Mouse (Mus musculus) hindbrain, embryonic 10.5 days (tissue): ENCODE data around the gene Iqsec1. TPM values are rescaled to one million over a fixed set of nuclear protein-coding genes. Genes with fewer than 3 reads are reported as not detected.
A peak's percentile ranks its signal among the peaks of the same experiment; 100 is the strongest.
"Not testable (repeated sequence)": the region's sequence is repeated elsewhere in the genome, so short reads cannot be mapped to it uniquely, and the experiment has no call there.

Experiments used
- DNase-seq: peaks from one replicate; pipeline ENCODE4 v3.0.0-alpha.2; 2017; ENCODE audit warnings: low spot score
- H3K27ac ChIP-seq: fragments of 300-500 bp; sonication (generic); 2 replicates; pipeline ENCODE4 v1.5.1; 2016; ENCODE audit warnings: mild to moderate bottlenecking, moderate library complexity
- H3K27me3 ChIP-seq: fragments of 300-500 bp; sonication (generic); 2 replicates; pipeline ENCODE4 v1.6.1; 2016; ENCODE audit warnings: mild to moderate bottlenecking; ENCODE audit not compliant: poor library complexity, insufficient read depth, severe bottlenecking
- H3K36me3 ChIP-seq: fragments of 300-500 bp; sonication (generic); 2 replicates; pipeline ENCODE4 v1.6.1; 2016; ENCODE audit warnings: mild to moderate bottlenecking, moderate library complexity
- H3K4me1 ChIP-seq: fragments of 300-500 bp; sonication (generic); replicated peaks from 2 replicates; pipeline ENCODE4 v1.6.1; 2016; ENCODE audit warnings: mild to moderate bottlenecking
- H3K4me3 ChIP-seq: fragments of 300-500 bp; sonication (generic); 2 replicates; pipeline ENCODE4 v1.5.1; 2016; ENCODE audit warnings: mild to moderate bottlenecking, moderate library complexity
- H3K9me3 ChIP-seq: fragments of 300-500 bp; sonication (generic); 2 replicates; pipeline ENCODE4 v1.6.1; 2016; ENCODE audit warnings: mild to moderate bottlenecking, moderate library complexity
- WGBS: fragments of 180-500 bp; shearing (Covaris S2); methylation state at CpG from one replicate; pipeline ENCODE4 v1.1.7; 2016; 5-methylcytosine and 5-hydroxymethylcytosine counted together
- polyA plus RNA-seq: library from polyadenylated mRNA; unstranded; fragments of >200 nt; fragmentation: Nextera tagmentation; extraction: Ambion mirVana; gene quantifications from 2 replicates; pipeline ENCODE4 v1.2.1, GENCODE M21; 2016

The Iqsec1 gene
- polyA plus RNA-seq, 1 experiment from 2014 or later: 13.8 TPM

DNA sequence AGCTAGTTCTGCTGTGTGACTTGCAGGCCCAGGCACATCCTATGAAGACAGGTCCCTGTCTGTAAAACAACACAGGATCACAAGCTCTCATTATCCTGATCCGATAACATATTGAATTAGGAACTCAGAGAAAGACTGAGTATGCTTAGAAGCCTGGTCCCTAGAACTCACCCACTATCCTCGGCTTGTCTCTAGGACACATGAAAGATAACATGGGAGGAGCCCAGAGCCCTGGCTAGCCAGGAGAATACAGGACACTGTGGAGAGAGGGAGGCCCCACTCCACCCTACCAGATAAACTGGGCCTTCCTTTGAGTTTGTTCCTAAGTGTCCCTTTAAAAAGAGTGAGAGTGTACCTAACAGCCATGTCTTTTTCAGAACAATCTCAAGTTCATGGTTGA, 328.6 kb downstream of the Iqsec1 start:
- WGBS: 78% methylated on average over 2 of the region's 2 CpGs
- H3K4me1 ChIP-seq: peaks cover 37% of the 10 kb centered on the region
- H3K27me3 ChIP-seq: no peaks in the 10 kb centered on the region
- DNase-seq: no peak
- H3K9me3 ChIP-seq: no peaks in the 10 kb centered on the region
- H3K27ac ChIP-seq: no peak overlapping the region; the same call in 1 of the 2 replicates
- peaks cover 43% of the 10 kb centered on the region for H3K36me3 ChIP-seq
- H3K4me3 ChIP-seq: no peak overlapping the region

DNA sequence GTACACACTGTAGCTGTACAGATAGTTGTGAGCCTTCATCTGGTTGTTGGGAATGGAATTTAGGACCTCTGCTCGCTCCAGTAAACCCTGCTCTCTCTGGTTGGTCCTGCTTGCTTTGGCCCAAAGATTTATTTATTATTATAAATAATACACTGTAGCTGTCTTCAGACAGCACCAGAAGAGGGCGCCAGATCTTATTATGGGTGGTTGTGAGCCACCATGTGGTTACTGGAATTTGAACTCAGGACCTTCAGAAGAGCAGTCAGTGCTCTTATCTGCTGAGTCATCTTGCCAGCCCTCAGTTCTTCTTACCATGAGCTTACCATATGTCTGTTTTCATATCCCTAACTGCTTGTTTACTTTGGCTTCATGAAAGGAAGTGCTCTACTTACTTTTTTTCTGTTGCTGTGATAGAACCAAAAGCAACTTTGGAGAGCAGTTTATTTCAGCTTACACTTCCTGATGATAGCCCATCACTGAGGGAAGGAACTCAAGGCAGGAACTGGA, 332.1 kb downstream of the Iqsec1 start:
- Histone ChIP-seq H3K36me3 (peaks cover 10% of the 10 kb centered on the region), H3K4me1 (peaks cover 31% of the 10 kb centered on the region)
- not testable (repeated sequence) for H3K27me3 ChIP-seq, H3K27ac ChIP-seq, H3K9me3 ChIP-seq, H3K4me3 ChIP-seq, DNase-seq
- 65% methylated on average over 2 of the region's 2 CpGs for WGBS

DNA sequence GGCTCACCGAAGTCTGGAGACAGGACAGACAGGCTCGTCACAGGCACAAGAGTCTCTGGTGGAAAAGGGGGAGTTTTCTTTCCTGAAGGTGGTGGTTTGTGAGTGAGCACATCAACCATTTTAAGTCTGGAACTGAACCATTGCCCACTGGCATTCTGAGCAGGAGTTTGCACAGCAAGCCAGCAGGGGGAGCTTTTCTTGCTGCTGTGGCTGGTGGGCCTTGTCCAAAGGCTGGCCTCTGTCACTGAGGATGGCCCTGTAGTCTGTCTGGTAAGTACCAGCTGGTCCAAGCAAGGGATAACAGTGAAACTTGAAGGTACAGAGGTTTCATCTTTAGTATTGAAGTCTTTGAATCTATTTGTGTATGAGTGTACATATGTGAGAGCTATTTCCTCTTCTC, 334.7 kb downstream of the Iqsec1 start:
- peak; percentile 38 for DNase-seq
- peaks cover 9% of the 10 kb centered on the region; the same call in 1 of the 2 replicates for H3K4me1 ChIP-seq
- H3K4me3 ChIP-seq: no peak overlapping the region
- no peak overlapping the region for H3K27ac ChIP-seq
- H3K9me3 ChIP-seq: no peaks in the 10 kb centered on the region
- WGBS: 71% methylated on average over 2 of the region's 2 CpGs
- no peaks in the 10 kb centered on the region for H3K27me3 ChIP-seq
- H3K36me3 ChIP-seq: no peaks in the 10 kb centered on the region

DNA sequence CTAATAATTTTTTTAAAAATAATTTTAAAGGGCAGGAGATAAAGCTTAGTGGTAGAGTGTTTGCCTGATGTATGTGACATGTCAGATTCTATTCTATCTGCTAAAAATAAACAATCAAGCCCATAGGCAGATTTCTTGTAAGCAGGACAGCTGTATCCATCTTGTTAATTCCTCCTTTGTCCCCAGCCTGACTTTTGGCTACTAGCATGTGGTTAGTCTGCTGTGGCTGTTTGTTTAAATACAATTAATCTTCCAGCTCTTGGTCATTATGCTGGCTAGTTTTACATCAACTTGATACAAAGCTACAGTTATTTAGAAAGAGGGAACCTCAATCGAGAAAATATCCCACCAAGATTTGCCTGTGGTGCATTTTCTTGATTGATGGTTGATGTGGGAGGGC, 337.9 kb downstream of the Iqsec1 start:
- H3K9me3 ChIP-seq: no peaks in the 10 kb centered on the region
- H3K4me1 ChIP-seq: peaks cover 5% of the 10 kb centered on the region
- no peaks in the 10 kb centered on the region for H3K27me3 ChIP-seq
- H3K4me3 ChIP-seq: no peak overlapping the region
- no peak for DNase-seq
- no peak overlapping the region for H3K27ac ChIP-seq
- H3K36me3 ChIP-seq: no peaks in the 10 kb centered on the region
- WGBS: 77% methylated on average over 1 of the region's 1 CpGs

DNA sequence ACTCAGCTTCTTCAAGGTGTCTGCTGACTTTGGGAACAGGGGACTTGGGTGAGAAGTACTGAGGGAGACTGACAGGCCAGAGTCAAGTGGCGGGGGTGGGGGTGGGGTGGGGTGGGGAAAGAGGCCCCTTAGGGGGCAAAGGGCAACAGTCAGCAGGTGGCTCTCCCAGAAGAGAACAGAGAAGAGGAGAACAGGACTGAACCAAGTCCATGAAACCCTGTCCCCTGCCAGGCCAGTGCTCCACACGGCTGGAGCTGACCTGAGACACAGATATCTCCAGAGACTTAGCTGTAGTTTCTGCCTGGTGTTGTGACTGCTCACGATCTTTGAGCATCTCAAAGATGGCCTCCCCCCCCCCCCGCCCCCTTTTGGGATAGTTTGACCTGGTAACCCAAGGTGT, 339.2 kb downstream of the Iqsec1 start:
- no peak overlapping the region for H3K4me3 ChIP-seq
- H3K27me3 ChIP-seq: no peaks in the 10 kb centered on the region
- H3K9me3 ChIP-seq: no peaks in the 10 kb centered on the region
- H3K36me3 ChIP-seq: no peaks in the 10 kb centered on the region
- H3K27ac ChIP-seq: no peak overlapping the region
- DNase-seq: no peak
- 68% methylated on average over 4 of the region's 4 CpGs for WGBS
- peaks cover 19% of the 10 kb centered on the region for H3K4me1 ChIP-seq

DNA sequence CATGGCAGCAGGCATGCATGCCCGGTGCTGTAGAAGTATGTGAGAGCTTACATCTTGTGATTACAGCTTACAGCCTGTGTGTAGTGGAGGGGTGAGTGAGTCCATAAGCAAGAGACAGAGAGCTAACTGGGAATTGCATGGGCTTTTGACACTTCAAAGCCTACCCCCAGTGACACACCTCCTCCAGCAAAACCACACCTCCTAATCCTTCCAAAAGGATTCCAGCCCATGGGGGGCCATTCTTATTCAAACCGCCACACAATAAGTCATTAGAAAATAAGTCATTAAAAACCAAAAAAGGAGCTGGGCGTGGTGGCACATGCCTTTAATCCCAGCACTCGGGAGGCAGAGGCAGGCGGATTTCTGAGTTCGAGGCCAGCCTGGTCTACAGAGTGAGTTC, 340.1 kb downstream of the Iqsec1 start:
- H3K4me3 ChIP-seq: no peak overlapping the region
- H3K36me3 ChIP-seq: no peaks in the 10 kb centered on the region
- peaks cover 21% of the 10 kb centered on the region for H3K4me1 ChIP-seq
- H3K9me3 ChIP-seq: no peaks in the 10 kb centered on the region
- H3K27me3 ChIP-seq: no peaks in the 10 kb centered on the region
- H3K27ac ChIP-seq: no peak overlapping the region
- no peak for DNase-seq
- 94% methylated on average over 6 of the region's 6 CpGs for WGBS

DNA sequence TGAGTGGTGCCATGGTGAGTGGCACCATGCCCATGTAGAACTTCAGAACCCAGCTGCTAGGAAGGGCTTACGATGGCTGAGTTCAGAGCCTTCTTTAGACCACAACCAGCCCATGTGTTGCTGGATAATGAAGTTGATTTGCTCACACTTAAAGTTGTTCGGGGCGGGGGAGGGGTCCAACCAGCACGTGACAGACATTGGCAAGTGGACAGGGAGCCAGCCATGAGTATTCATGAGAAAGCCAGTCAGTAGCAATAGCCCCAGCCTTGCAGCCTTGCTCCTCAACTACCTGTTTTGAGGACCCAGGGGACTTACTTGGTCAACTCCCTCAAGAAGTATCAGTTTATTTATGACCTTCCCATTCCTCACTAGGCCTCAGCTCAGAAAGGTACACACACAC, 343.5 kb downstream of the Iqsec1 start:
- H3K36me3 ChIP-seq: no peaks in the 10 kb centered on the region
- 81% methylated on average over 4 of the region's 4 CpGs for WGBS
- no peak overlapping the region for H3K4me3 ChIP-seq
- no peak overlapping the region for H3K27ac ChIP-seq
- H3K4me1 ChIP-seq: peaks cover 21% of the 10 kb centered on the region
- no peak for DNase-seq
- H3K27me3 ChIP-seq: no peaks in the 10 kb centered on the region
- H3K9me3 ChIP-seq: no peaks in the 10 kb centered on the region

DNA sequence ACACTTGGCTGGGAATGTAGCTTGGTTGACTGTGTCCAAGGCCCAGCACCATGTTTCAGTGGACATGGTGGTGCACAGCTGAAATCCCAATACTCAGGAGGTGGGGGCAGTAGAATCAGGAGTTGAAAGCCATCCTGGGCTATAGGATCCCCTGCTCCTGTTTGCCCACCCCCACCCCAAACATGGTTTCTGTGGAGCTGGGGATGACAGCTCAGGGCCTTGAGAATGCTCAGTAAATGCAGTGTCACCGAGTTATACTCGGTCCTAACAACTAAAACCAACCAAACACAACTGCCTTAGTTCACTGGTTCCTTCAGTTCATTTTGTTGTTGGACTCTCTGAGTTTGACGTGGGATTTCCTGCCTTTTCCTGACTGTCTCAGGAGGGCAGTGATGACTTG, 345.4 kb downstream of the Iqsec1 start:
- 86% methylated on average over 3 of the region's 3 CpGs for WGBS
- DNase-seq: no peak
- peaks cover 17% of the 10 kb centered on the region for H3K4me1 ChIP-seq
- no peak overlapping the region for H3K27ac ChIP-seq
- no peaks in the 10 kb centered on the region for H3K36me3 ChIP-seq
- H3K9me3 ChIP-seq: no peaks in the 10 kb centered on the region
- H3K27me3 ChIP-seq: no peaks in the 10 kb centered on the region
- no peak overlapping the region for H3K4me3 ChIP-seq

DNA sequence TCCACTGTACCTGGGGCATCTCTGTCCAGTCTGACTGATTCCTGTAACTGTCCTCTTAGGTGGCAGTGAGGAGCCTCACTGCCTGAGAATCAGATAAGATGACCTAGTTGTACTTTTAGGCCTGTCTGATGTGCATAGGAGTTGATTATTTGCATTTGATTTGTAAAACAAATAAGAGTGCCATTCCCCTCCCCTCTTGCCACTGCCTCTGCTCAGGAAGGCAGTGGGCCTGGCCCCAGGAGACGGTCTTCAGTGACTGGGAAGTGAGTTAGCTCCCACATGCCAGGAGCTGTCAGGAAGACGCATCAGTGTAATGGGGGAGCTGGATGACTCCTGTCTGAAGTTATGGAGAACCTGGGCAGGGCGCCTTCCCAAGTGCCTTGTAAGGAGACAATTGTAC, 352.9 kb downstream of the Iqsec1 start:
- Histone ChIP-seq H3K27me3 (no peaks in the 10 kb centered on the region), H3K4me1 (peaks cover 8% of the 10 kb centered on the region), H3K9me3 (no peaks in the 10 kb centered on the region), H3K27ac (no peak overlapping the region), H3K36me3 (no peaks in the 10 kb centered on the region), H3K4me3 (no peak overlapping the region)
- WGBS: 71% methylated on average over 3 of the region's 3 CpGs
- no peak for DNase-seq

DNA sequence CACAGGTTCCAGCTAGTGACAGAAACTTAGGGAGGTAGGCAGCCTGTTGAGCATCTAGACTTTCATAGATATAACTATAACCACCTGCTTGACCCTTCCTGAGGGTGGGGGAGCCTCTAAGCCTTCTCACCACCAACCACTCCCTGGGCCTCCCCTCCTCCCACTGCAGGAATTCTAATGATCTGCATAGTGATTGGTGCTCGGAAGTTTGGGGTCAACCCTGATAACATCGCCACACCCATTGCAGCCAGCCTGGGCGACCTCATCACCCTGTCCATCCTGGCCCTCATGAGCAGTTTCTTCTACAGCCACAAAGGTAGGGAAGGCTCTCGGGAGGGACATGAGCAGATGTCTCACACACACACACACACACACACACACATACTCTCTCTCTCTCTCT, 353.4 kb downstream of the Iqsec1 start:
- DNase-seq: no peak
- no peak overlapping the region for H3K27ac ChIP-seq
- H3K36me3 ChIP-seq: no peaks in the 10 kb centered on the region
- H3K9me3 ChIP-seq: no peaks in the 10 kb centered on the region
- peaks cover 8% of the 10 kb centered on the region for H3K4me1 ChIP-seq
- H3K27me3 ChIP-seq: no peaks in the 10 kb centered on the region
- 42% methylated on average over 4 of the region's 4 CpGs for WGBS
- H3K4me3 ChIP-seq: no peak overlapping the region

DNA sequence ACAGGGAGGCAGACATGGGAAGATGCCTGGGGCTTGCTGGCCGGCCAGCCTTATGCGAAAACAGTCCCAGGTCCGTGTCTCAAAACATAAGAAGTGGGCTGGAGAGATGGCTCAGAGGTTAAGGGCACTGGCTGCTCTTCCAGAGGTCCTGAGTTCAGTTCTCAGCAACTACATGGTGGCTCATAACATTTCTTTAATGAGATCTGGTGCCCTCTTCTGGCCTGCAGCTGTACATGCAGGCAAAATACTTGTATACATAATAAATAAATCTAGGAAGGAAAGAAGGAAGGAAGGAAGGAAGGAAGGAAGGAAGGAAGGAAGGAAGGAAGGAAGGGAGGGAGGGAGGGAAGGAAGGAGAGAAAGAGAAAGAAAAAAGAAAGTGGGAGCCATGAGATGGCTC, 356.0 kb downstream of the Iqsec1 start:
- not testable (repeated sequence) for H3K27ac ChIP-seq, H3K36me3 ChIP-seq, H3K9me3 ChIP-seq, DNase-seq, H3K4me3 ChIP-seq, H3K27me3 ChIP-seq, H3K4me1 ChIP-seq
- 75% methylated on average over 3 of the region's 3 CpGs for WGBS

DNA sequence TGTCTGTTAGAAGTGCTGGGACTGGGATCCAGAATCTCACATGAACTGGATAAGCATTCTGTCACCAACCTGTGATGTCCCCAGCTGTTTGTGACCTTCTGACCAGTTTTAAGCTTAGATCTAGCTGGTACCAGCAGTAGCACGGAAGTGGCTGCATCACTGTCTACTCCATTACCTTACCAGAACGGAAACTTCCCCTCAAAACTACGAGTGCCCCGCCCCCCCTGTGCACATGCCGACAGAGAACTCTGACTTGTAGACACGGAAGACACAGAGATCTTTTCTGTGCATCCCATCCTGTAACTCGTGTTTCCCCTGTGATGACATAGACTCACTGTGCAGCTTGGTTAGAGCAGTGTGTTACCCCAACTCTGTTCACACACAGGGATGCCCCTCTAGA, 358.1 kb downstream of the Iqsec1 start:
- Histone ChIP-seq H3K9me3 (no peaks in the 10 kb centered on the region), H3K36me3 (no peaks in the 10 kb centered on the region), H3K4me1 (peaks cover 8% of the 10 kb centered on the region), H3K27me3 (no peaks in the 10 kb centered on the region), H3K4me3 (no peak overlapping the region), H3K27ac (no peak overlapping the region)
- WGBS: 90% methylated on average over 7 of the region's 7 CpGs
- DNase-seq: no peak

DNA sequence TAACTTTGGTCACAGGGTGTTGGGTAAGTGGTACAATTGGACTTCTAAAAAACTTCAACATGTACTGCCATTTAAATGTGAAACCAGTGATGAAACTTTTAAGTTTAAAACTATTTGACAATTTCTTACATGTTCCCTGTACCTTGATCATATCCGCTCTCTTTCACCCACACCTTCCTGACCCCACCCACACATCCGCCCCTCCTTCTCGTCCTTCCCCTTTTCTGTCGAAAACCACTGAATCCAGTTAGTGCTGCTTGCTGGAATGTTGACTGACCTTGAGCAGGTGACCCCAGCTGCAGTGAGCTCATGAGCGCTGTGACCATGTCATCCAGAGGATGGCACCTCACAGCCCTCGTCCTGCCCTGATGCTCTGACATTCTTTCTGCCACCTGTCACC, 359.0 kb downstream of the Iqsec1 start:
- Histone ChIP-seq H3K36me3 (no peaks in the 10 kb centered on the region), H3K4me1 (peaks cover 9% of the 10 kb centered on the region), H3K27ac (no peak overlapping the region), H3K27me3 (no peaks in the 10 kb centered on the region), H3K4me3 (no peak overlapping the region), H3K9me3 (no peaks in the 10 kb centered on the region)
- WGBS: 88% methylated on average over 6 of the region's 6 CpGs
- no peak for DNase-seq

DNA sequence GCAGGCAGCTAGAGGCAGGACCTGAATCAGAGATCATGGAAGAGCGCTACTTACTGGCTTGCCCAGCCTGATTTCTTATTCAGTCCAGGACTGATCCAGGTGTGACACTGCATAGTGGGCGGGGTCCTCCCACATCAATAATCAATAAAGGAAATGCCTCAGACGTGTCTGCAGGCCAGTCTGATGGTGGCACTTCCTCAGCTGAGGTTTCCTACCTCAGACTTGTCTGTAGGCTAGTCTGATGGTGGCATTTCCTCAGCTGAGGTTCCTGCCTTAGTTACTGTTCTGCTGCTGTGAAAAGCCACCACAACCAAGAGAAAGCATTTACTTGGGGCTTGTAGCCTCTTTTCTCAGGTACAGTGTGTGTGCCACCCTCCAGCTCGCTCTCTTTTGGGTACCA, 360.9 kb downstream of the Iqsec1 start:
- no peak overlapping the region for H3K4me3 ChIP-seq
- 86% methylated on average over 4 of the region's 4 CpGs for WGBS

More for the DNA sequence above, 360.9 kb downstream of the Iqsec1 start:
- Histone ChIP-seq H3K9me3 (no peaks in the 10 kb centered on the region), H3K4me1 (peaks cover 15% of the 10 kb centered on the region), H3K27me3 (no peaks in the 10 kb centered on the region), H3K36me3 (no peaks in the 10 kb centered on the region), H3K27ac (no peak overlapping the region)
- DNase-seq: no peak
